Mouse (Mus musculus) heart, postnatal 0 days (tissue): ENCODE data around the gene Cyp8b1. TPM values are rescaled to one million over a fixed set of nuclear protein-coding genes. Genes with fewer than 3 reads are reported as not detected.
A peak's percentile ranks its signal among the peaks of the same experiment; 100 is the strongest.

Experiments
- ATAC-seq: fragments of 200-750 bp; cut with Nextera tagmentation; 2 replicates; pipeline ENCODE4 v1.8.0; 2017; ENCODE audit warnings: low read depth, moderate number of reproducible peaks, moderate library complexity; ENCODE audit not compliant: insufficient read depth
- DNase-seq: peaks from one replicate; pipeline ENCODE4 v3.0.0-alpha.2; 2016; ENCODE audit warnings: low spot score
- H3K27ac ChIP-seq: fragments of 300-500 bp; sonication (generic); 2 replicates; pipeline ENCODE4 v1.5.1; 2014; ENCODE audit warnings: low read depth, mild to moderate bottlenecking
- H3K27me3 ChIP-seq: fragments of 300-500 bp; sonication (generic); 2 replicates; pipeline ENCODE4 v1.6.1; 2014; ENCODE audit warnings: low read length, mixed read lengths; ENCODE audit not compliant: control insufficient read depth, insufficient read depth
- H3K36me3 ChIP-seq: fragments of 300-500 bp; sonication (generic); replicated peaks from 2 replicates; pipeline ENCODE4 v1.6.1; 2014; ENCODE audit warnings: low read length, mixed read lengths; ENCODE audit not compliant: control insufficient read depth, insufficient read depth
- H3K4me1 ChIP-seq: fragments of 300-500 bp; sonication (generic); 2 replicates; pipeline ENCODE4 v1.6.1; 2014; ENCODE audit warnings: antibody characterized with exemption; ENCODE audit not compliant: control insufficient read depth, insufficient read depth
- H3K4me2 ChIP-seq: fragments of 300-500 bp; sonication (generic); 2 replicates; pipeline ENCODE4 v1.6.1; 2014; ENCODE audit warnings: low read depth, mild to moderate bottlenecking, low read length, moderate library complexity
- H3K4me3 ChIP-seq: fragments of 300-500 bp; sonication (generic); 2 replicates; pipeline ENCODE4 v1.5.1; 2014; ENCODE audit warnings: low read depth, low read length
- H3K9ac ChIP-seq: fragments of 300-500 bp; sonication (generic); replicated peaks from 2 replicates; pipeline ENCODE4 v1.6.1; 2014; ENCODE audit warnings: low read depth, low read length, mixed read lengths
- H3K9me3 ChIP-seq: fragments of 300-500 bp; sonication (generic); replicated peaks from 2 replicates; pipeline ENCODE4 v1.6.1; 2016; ENCODE audit warnings: low read length; ENCODE audit not compliant: control insufficient read depth
- CTCF ChIP-seq: IDR thresholded peaks from 2 replicates; pipeline ENCODE4 v1.5.1; 2016; ENCODE audit warnings: antibody characterized with exemption, control low read depth, low read depth
- EP300 ChIP-seq: IDR thresholded peaks from 2 replicates; pipeline ENCODE4 v1.6.1; 2016; ENCODE audit warnings: antibody characterized with exemption, low read depth
- WGBS: fragments of 180-500 bp; shearing (Covaris S2); extraction: QIAGEN DNeasy Blood & Tissue Kit; methylation state at CpG from one replicate; pipeline ENCODE4 v1.1.7; 2014; 5-methylcytosine and 5-hydroxymethylcytosine counted together
- polyA plus RNA-seq: library from polyadenylated mRNA; unstranded; fragments of >200 nt; fragmentation: Nextera tagmentation; extraction: Ambion mirVana; gene quantifications from 2 replicates; pipeline ENCODE4 v1.2.1, GENCODE M21; 2015
- total RNA-seq: library from RNA; depleted of rRNA; stranded (reverse); fragments of >200 nt; gene quantifications from 2 replicates; pipeline ENCODE4 v1.2.3, GENCODE M21; 2014; ENCODE audit warnings: low replicate concordance; rRNA removed

Gene Cyp8b1
- total and polyA plus RNA-seq, 2 experiments from 2014 or later: not detected

DNA sequence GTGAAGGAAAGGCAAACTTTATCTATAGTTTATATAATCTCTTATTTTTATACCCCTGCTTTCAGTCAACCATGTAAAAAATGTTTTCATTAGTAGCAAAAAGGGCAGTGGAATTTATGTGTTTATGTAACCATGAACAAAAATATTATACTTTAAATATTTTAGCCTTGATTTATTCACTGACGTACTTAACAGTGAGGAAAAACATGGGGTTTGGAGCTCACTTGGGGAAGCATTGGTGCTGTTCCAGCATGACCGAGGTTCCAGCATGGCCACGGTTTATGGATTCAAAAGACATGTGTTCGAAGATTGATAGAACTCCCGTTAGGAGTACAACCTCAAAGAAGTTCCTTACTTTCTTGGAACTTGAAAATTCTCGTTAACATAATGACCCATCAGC is 47.9 kb downstream of the Cyp8b1 start:
- Histone ChIP-seq H3K4me3 (no peak overlapping the region), H3K4me1 (no peaks in the 10 kb centered on the region), H3K9me3 (no peaks in the 10 kb centered on the region), H3K36me3 (no peaks in the 10 kb centered on the region), H3K9ac (no peak overlapping the region), H3K4me2 (no peak overlapping the region), H3K27ac (no peak overlapping the region), H3K27me3 (no peaks in the 10 kb centered on the region)
- ATAC-seq (no peak), DNase-seq (no peak)
- TF ChIP-seq EP300 (no peak), CTCF (no peak)
- 75% methylated on average over 6 of the region's 6 CpGs for WGBS

DNA sequence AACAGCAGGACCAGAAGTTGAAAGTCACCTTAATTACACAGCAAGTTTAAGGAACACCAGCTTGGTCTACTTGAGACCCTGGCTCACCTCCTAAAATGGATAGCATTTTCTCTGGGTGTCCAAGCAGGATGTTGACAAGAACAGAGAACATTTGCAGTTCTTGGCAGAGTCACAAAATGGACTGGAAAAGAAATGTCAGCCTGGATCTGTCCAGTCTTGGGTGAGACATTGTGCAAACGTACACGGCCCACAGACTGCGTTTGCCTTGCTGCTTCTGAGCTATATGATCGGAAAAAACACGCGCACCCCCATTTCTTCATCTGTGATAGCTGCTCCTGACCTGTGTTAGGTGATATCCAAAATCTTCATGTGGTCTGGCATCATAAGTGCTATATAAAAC is 48.5 kb downstream of the Cyp8b1 start:
- Histone ChIP-seq H3K27me3 (no peaks in the 10 kb centered on the region), H3K4me2 (no peak overlapping the region), H3K9ac (no peak overlapping the region), H3K9me3 (no peaks in the 10 kb centered on the region), H3K4me3 (no peak overlapping the region), H3K36me3 (no peaks in the 10 kb centered on the region), H3K4me1 (no peaks in the 10 kb centered on the region), H3K27ac (peak overlapping the region; percentile 34; the same call in 1 of the 2 replicates)
- WGBS: 57% methylated on average over 6 of the region's 6 CpGs
- DNase-seq (peak; percentile 53), ATAC-seq (no peak)
- TF ChIP-seq CTCF (no peak), EP300 (no peak)

DNA sequence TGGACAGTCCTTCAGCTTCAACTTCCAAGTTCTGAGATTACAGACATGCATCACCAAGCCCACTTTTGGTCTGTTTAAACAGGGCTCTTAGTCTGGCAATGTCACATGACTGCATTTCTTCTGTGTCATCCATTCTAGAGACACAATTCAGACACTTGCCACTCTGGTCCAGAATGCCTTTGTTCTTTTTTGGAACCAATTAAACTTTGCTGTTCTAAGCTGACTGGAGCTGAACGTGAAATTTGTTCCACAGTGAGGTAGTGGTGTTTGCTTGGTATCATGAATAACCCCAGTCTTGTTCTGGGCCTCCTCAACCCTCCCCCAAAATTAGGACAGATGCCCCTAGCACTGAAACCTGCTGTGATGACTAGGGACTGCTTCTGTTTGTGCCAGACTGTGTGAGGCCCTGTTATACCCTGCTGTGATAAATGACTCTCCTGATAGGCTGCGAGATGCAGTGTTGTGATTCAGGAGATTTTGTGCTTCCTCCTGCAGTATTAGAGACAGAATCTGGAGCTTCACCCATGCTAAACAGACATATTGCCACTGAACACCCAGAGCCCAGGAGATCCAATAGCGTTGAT is 50.6 kb downstream of the Cyp8b1 start:
- no peak for DNase-seq
- H3K36me3 ChIP-seq: no peaks in the 10 kb centered on the region
- 45% methylated on average over 3 of the region's 3 CpGs for WGBS
- no peaks in the 10 kb centered on the region for H3K4me1 ChIP-seq
- no peak overlapping the region for H3K4me3 ChIP-seq
- H3K27me3 ChIP-seq: no peaks in the 10 kb centered on the region
- H3K9ac ChIP-seq: no peak overlapping the region
- no peaks in the 10 kb centered on the region for H3K9me3 ChIP-seq
- ATAC-seq: no peak
- TF ChIP-seq CTCF (no peak), EP300 (no peak)
- H3K27ac ChIP-seq: no peak overlapping the region
- H3K4me2 ChIP-seq: no peak overlapping the region

DNA sequence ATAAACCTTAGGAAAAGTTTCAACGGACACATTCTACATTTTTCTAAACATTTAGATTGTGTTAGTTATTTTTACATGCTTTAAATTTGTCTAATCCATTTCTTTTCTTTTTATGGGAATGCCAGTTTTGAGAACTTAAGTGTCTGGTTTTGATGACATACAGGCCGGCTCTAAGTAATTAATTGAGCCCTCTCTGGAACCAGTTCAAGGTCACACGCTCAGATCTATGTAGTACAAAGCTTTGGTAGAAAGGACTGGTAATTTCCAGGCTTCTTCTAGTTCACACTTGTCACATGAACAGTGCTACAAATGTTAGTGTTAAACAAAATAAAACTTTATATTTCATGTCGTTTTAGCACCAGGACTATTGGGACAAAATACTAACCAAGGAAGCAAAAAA is 51.3 kb downstream of the Cyp8b1 start:
- Histone ChIP-seq H3K9me3 (no peaks in the 10 kb centered on the region), H3K27ac (no peak overlapping the region), H3K9ac (no peak overlapping the region), H3K4me2 (no peak overlapping the region), H3K4me1 (no peaks in the 10 kb centered on the region), H3K27me3 (no peaks in the 10 kb centered on the region), H3K4me3 (no peak overlapping the region), H3K36me3 (no peaks in the 10 kb centered on the region)
- ATAC-seq (no peak), DNase-seq (no peak)
- WGBS: 66% methylated on average over 4 of the region's 4 CpGs
- no peak for TF ChIP-seq CTCF
- no peak for TF ChIP-seq EP300

Other genes with a start within 250 kb of the Cyp8b1 start
- 3.8 and 9.4 TPM in 2 replicates for gene Sec22c, start 210.8 kb downstream of the Cyp8b1 start, total RNA-seq
- 3.9 and 4.1 TPM in 2 replicates for gene Sec22c, start 210.8 kb downstream of the Cyp8b1 start, polyA plus RNA-seq
- gene Ss18l2, start 206.0 kb downstream of the Cyp8b1 start, total RNA-seq: 109 and 136 TPM in 2 replicates
- gene Ss18l2, start 206.0 kb downstream of the Cyp8b1 start, polyA plus RNA-seq: 362 and 379 TPM in 2 replicates
- 44.0 and 44.8 TPM in 2 replicates for gene Nktr, start 197.1 kb downstream of the Cyp8b1 start, total RNA-seq
- gene Nktr, start 197.1 kb downstream of the Cyp8b1 start, polyA plus RNA-seq: 30.2 and 31.1 TPM in 2 replicates
- gene Zfp651, start 157.0 kb downstream of the Cyp8b1 start, total RNA-seq: 34.5 and 69.3 TPM in 2 replicates
- gene Zfp651, start 157.0 kb downstream of the Cyp8b1 start, polyA plus RNA-seq: 12.1 and 13.2 TPM in 2 replicates
- gene Klhl40, start 138.7 kb downstream of the Cyp8b1 start, total RNA-seq: 20.7 and 28.2 TPM in 2 replicates
- gene Klhl40, start 138.7 kb downstream of the Cyp8b1 start, polyA plus RNA-seq: 12.6 and 14.5 TPM in 2 replicates
- gene Hhatl, start 123.8 kb downstream of the Cyp8b1 start, total RNA-seq: 62.3 and 75.4 TPM in 2 replicates
- gene Hhatl, start 123.8 kb downstream of the Cyp8b1 start, polyA plus RNA-seq: 52.7 and 53.0 TPM in 2 replicates
- gene Ccdc13, start 76.8 kb downstream of the Cyp8b1 start, total RNA-seq: not detected in 2 replicates
- gene Ccdc13, start 76.8 kb downstream of the Cyp8b1 start, polyA plus RNA-seq: 0.34 and 0.41 TPM in 2 replicates
- 59.2 and 85.4 TPM in 2 replicates for gene Higd1a, start 57.9 kb downstream of the Cyp8b1 start, total RNA-seq
- 319 and 332 TPM in 2 replicates for gene Higd1a, start 57.9 kb downstream of the Cyp8b1 start, polyA plus RNA-seq
- 4.1 and 4.6 TPM in 2 replicates for gene Ackr2, start 17.9 kb downstream of the Cyp8b1 start, total RNA-seq
- gene Ackr2, start 17.9 kb downstream of the Cyp8b1 start, polyA plus RNA-seq: 1.6 and 2.1 TPM in 2 replicates
- gene Fam198a, start 34.7 kb upstream of the Cyp8b1 start, total RNA-seq: 1.1 and 3.1 TPM in 2 replicates
- gene Fam198a, start 34.7 kb upstream of the Cyp8b1 start, polyA plus RNA-seq: 0.78 and 0.85 TPM in 2 replicates
- gene Pomgnt2, start 80.8 kb upstream of the Cyp8b1 start, total RNA-seq: 14.2 and 19.4 TPM in 2 replicates
- gene Pomgnt2, start 80.8 kb upstream of the Cyp8b1 start, polyA plus RNA-seq: 6.9 and 7.9 TPM in 2 replicates
- gene Snrk, start 201.0 kb upstream of the Cyp8b1 start, total RNA-seq: 60.4 and 61.7 TPM in 2 replicates
- gene Snrk, start 201.0 kb upstream of the Cyp8b1 start, polyA plus RNA-seq: 39.5 and 40.3 TPM in 2 replicates